Mouse (Mus musculus): Measurements from ENCODE around the gene Phactr2. TPM values are rescaled to one million over a fixed set of nuclear protein-coding genes. Genes with fewer than 3 reads are reported as not detected.

Phactr2 gene
- polyA plus RNA-seq, 1 experiment from 2014 or later = 7.0 TPM

- WGBS = 86% methylated on average over 11 of the region's 11 CpGs
- Histone ChIP-seq H3K9me3 (replicated peaks; ENCODE audit: control insufficient read depth, low read length, poor library complexity, severe bottlenecking) (no peaks in the 10 kb centered on the region), H3K27me3 (ENCODE audit: control insufficient read depth, insufficient read depth, low read depth, low read length) (no peaks in the 10 kb centered on the region), H3K36me3 (ENCODE audit: control insufficient read depth, insufficient read depth, low read length) (no peaks in the 10 kb centered on the region), H3K27ac (ENCODE audit: low read length) (no peak overlapping the region), H3K4me1 (ENCODE audit: control insufficient read depth, insufficient read depth, low read length) (no peaks in the 10 kb centered on the region), H3K4me3 (ENCODE audit: low read depth, low read length) (no peak overlapping the region), H3K9ac (ENCODE audit: low read depth, low read length) (no peak overlapping the region), H3K4me2 (ENCODE audit: low read length) (no peak overlapping the region)
- no peak for ATAC-seq
Measured at GRCm38 (mm10) chr10:13363499-13364285, 110.5 kb downstream of the Phactr2 start.

GRCm38 (mm10) chr10:13360913-13361312, 113.3 kb downstream of the Phactr2 start:
- Histone ChIP-seq H3K27me3 (ENCODE audit: control insufficient read depth, insufficient read depth, low read depth, low read length) (no peaks in the 10 kb centered on the region), H3K4me3 (ENCODE audit: low read depth, low read length) (no peak overlapping the region), H3K36me3 (ENCODE audit: control insufficient read depth, insufficient read depth, low read length) (no peaks in the 10 kb centered on the region), H3K27ac (ENCODE audit: low read length) (no peak overlapping the region), H3K9ac (ENCODE audit: low read depth, low read length) (no peak overlapping the region), H3K4me1 (ENCODE audit: control insufficient read depth, insufficient read depth, low read length) (no peaks in the 10 kb centered on the region), H3K9me3 (replicated peaks; ENCODE audit: control insufficient read depth, low read length, poor library complexity, severe bottlenecking) (no peaks in the 10 kb centered on the region), H3K4me2 (ENCODE audit: low read length) (no peak overlapping the region)
- no peak for ATAC-seq

- Histone ChIP-seq H3K27me3 (ENCODE audit: control insufficient read depth, insufficient read depth, low read depth, low read length) (no peaks in the 10 kb centered on the region), H3K4me1 (ENCODE audit: control insufficient read depth, insufficient read depth, low read length) (no peaks in the 10 kb centered on the region), H3K4me2 (ENCODE audit: low read length) (no peak overlapping the region), H3K27ac (ENCODE audit: low read length) (no peak overlapping the region), H3K9me3 (replicated peaks; ENCODE audit: control insufficient read depth, low read length, poor library complexity, severe bottlenecking) (no peaks in the 10 kb centered on the region), H3K9ac (ENCODE audit: low read depth, low read length) (no peak overlapping the region), H3K4me3 (ENCODE audit: low read depth, low read length) (no peak overlapping the region), H3K36me3 (ENCODE audit: control insufficient read depth, insufficient read depth, low read length) (no peaks in the 10 kb centered on the region)
- ATAC-seq = no peak
- WGBS = 95% methylated on average over 5 of the region's 5 CpGs
Measured at GRCm38 (mm10) chr10:13359846-13360245, 114.4 kb downstream of the Phactr2 start.

GRCm38 (mm10) chr10:13358679-13359078, 115.5 kb downstream of the Phactr2 start:
- Histone ChIP-seq H3K4me2 (ENCODE audit: low read length) (no peak overlapping the region), H3K27me3 (ENCODE audit: control insufficient read depth, insufficient read depth, low read depth, low read length) (no peaks in the 10 kb centered on the region), H3K4me3 (ENCODE audit: low read depth, low read length) (no peak overlapping the region), H3K9ac (ENCODE audit: low read depth, low read length) (no peak overlapping the region), H3K9me3 (replicated peaks; ENCODE audit: control insufficient read depth, low read length, poor library complexity, severe bottlenecking) (no peaks in the 10 kb centered on the region), H3K4me1 (ENCODE audit: control insufficient read depth, insufficient read depth, low read length) (no peaks in the 10 kb centered on the region), H3K36me3 (ENCODE audit: control insufficient read depth, insufficient read depth, low read length) (no peaks in the 10 kb centered on the region), H3K27ac (ENCODE audit: low read length) (no peak overlapping the region)
- 0 out of 2 replicates have a peak, but pooled peaks have one; percentile 28 for ATAC-seq
- 45% methylated on average over 3 of the region's 3 CpGs for WGBS

GRCm38 (mm10) chr10:13346609-13347290, 127.5 kb downstream of the Phactr2 start:
- 38% methylated on average over 5 of the region's 5 CpGs for WGBS
- Histone ChIP-seq H3K9ac (ENCODE audit: low read depth, low read length) (no peak overlapping the region), H3K4me3 (ENCODE audit: low read depth, low read length) (no peak overlapping the region), H3K27me3 (ENCODE audit: control insufficient read depth, insufficient read depth, low read depth, low read length) (no peaks in the 10 kb centered on the region), H3K27ac (ENCODE audit: low read length) (no peak overlapping the region), H3K36me3 (ENCODE audit: control insufficient read depth, insufficient read depth, low read length) (no peaks in the 10 kb centered on the region), H3K9me3 (replicated peaks; ENCODE audit: control insufficient read depth, low read length, poor library complexity, severe bottlenecking) (no peaks in the 10 kb centered on the region), H3K4me1 (ENCODE audit: control insufficient read depth, insufficient read depth, low read length) (no peaks in the 10 kb centered on the region), H3K4me2 (ENCODE audit: low read length) (no peak overlapping the region)
- no peak for ATAC-seq

- no peak overlapping the region for H3K9ac ChIP-seq (ENCODE audit: low read depth, low read length)
- ATAC-seq = no peak
- H3K36me3 ChIP-seq (ENCODE audit: control insufficient read depth, insufficient read depth, low read length) = no peaks in the 10 kb centered on the region
- H3K4me2 ChIP-seq (ENCODE audit: low read length) = no peak overlapping the region
- H3K27ac ChIP-seq (ENCODE audit: low read length) = no peak overlapping the region
- H3K4me1 ChIP-seq (ENCODE audit: control insufficient read depth, insufficient read depth, low read length) = peaks cover 12% of the 10 kb centered on the region
- H3K4me3 ChIP-seq (ENCODE audit: low read depth, low read length) = no peak overlapping the region
- WGBS = 74% methylated on average over 3 of the region's 3 CpGs
- H3K27me3 ChIP-seq (ENCODE audit: control insufficient read depth, insufficient read depth, low read depth, low read length) = no peaks in the 10 kb centered on the region
- no peaks in the 10 kb centered on the region for H3K9me3 ChIP-seq (replicated peaks; ENCODE audit: control insufficient read depth, low read length, poor library complexity, severe bottlenecking)
Measured at GRCm38 (mm10) chr10:13340583-13340982, 133.6 kb downstream of the Phactr2 start.

GRCm38 (mm10) chr10:13336964-13337363, 137.2 kb downstream of the Phactr2 start:
- Histone ChIP-seq H3K27ac (ENCODE audit: low read length) (no peak overlapping the region; the same call in 1 of the 2 replicates), H3K36me3 (ENCODE audit: control insufficient read depth, insufficient read depth, low read length) (no peaks in the 10 kb centered on the region), H3K4me3 (ENCODE audit: low read depth, low read length) (no peak overlapping the region), H3K4me2 (ENCODE audit: low read length) (no peak overlapping the region), H3K9ac (ENCODE audit: low read depth, low read length) (no peak overlapping the region), H3K4me1 (ENCODE audit: control insufficient read depth, insufficient read depth, low read length) (peaks cover 15% of the 10 kb centered on the region), H3K9me3 (replicated peaks; ENCODE audit: control insufficient read depth, low read length, poor library complexity, severe bottlenecking) (no peaks in the 10 kb centered on the region), H3K27me3 (ENCODE audit: control insufficient read depth, insufficient read depth, low read depth, low read length) (no peaks in the 10 kb centered on the region)
- peak; percentile 76 for ATAC-seq
- 56% methylated on average over 4 of the region's 4 CpGs for WGBS

DNA sequence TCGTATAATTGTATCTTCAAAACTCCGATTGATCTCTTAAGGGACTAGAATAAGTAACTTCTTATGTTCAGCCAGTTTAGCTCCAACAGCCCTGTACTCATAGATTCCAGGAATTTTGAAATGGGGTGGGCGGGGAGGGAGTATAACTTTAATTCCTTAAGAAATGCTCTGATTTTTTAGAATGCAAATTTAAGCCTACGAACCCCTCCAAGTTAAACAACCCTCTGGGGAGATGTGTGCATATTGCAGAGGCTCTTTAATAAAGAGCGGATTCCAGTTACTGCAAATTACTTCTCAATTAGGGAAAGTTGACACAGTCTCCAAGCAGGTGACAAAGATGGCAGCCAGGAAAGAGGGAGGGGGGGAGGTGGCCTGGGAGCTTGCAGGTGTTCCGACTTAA, 138.4 kb downstream of the Phactr2 start:
- H3K4me2 ChIP-seq (ENCODE audit: low read length) = no peak overlapping the region
- H3K4me1 ChIP-seq (ENCODE audit: control insufficient read depth, insufficient read depth, low read length) = peaks cover 15% of the 10 kb centered on the region
- H3K27ac ChIP-seq (ENCODE audit: low read length) = no peak overlapping the region
- no peaks in the 10 kb centered on the region for H3K27me3 ChIP-seq (ENCODE audit: control insufficient read depth, insufficient read depth, low read depth, low read length)
- H3K36me3 ChIP-seq (ENCODE audit: control insufficient read depth, insufficient read depth, low read length) = no peaks in the 10 kb centered on the region
- H3K9me3 ChIP-seq (replicated peaks; ENCODE audit: control insufficient read depth, low read length, poor library complexity, severe bottlenecking) = no peaks in the 10 kb centered on the region
- 57% methylated on average over 6 of the region's 6 CpGs for WGBS
- no peak overlapping the region for H3K9ac ChIP-seq (ENCODE audit: low read depth, low read length)
- no peak for ATAC-seq
- H3K4me3 ChIP-seq (ENCODE audit: low read depth, low read length) = no peak overlapping the region

DNA sequence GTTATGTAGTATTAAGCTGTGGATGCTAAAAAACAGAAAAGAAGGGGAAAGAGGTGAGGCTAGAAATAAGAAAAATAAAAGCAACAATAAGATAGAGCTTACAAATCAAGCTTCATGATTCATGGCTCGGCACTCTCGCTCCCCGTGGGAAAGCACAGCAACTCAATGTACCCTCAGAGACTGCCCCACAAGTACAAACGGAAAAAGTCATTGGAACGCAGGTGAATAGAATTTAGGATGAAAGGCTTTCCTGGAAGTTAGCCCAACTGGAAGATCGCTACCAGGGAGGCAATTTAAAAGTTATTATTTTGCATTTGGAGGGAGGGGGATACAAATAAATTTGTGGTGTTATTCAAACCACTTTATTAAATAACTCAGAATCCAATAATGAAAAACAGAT, 138.9 kb downstream of the Phactr2 start:
- no peak overlapping the region for H3K4me3 ChIP-seq (ENCODE audit: low read depth, low read length)
- 51% methylated on average over 6 of the region's 6 CpGs for WGBS
- peaks cover 15% of the 10 kb centered on the region for H3K4me1 ChIP-seq (ENCODE audit: control insufficient read depth, insufficient read depth, low read length)
- no peak for ATAC-seq
- H3K4me2 ChIP-seq (ENCODE audit: low read length) = no peak overlapping the region
- no peak overlapping the region for H3K27ac ChIP-seq (ENCODE audit: low read length)
- no peak overlapping the region for H3K9ac ChIP-seq (ENCODE audit: low read depth, low read length)
- H3K36me3 ChIP-seq (ENCODE audit: control insufficient read depth, insufficient read depth, low read length) = no peaks in the 10 kb centered on the region
- H3K27me3 ChIP-seq (ENCODE audit: control insufficient read depth, insufficient read depth, low read depth, low read length) = no peaks in the 10 kb centered on the region
- H3K9me3 ChIP-seq (replicated peaks; ENCODE audit: control insufficient read depth, low read length, poor library complexity, severe bottlenecking) = no peaks in the 10 kb centered on the region

Measured in midbrain, embryonic 16.5 days (tissue).